Mouse (Mus musculus) limb, embryonic 14.5 days (tissue): ENCODE measurements around the gene Disp2. TPM values are rescaled to one million over a fixed set of nuclear protein-coding genes. Genes with fewer than 3 reads are reported as not detected.

ENCODE experiments used
- ATAC-seq: fragments of 200-750 bp; cut with Nextera tagmentation; 2 replicates; pipeline ENCODE4 v1.8.0; 2017; ENCODE audit warnings: low read depth, moderate number of reproducible peaks, moderate TSS enrichment; ENCODE audit not compliant: low FRiP score
- DNase-seq: peaks from one replicate; pipeline ENCODE4 v3.0.0-alpha.2; 2015; ENCODE audit warnings: low spot score
- H3K27ac ChIP-seq: fragments of 300-500 bp; sonication (generic); replicated peaks from 2 replicates; pipeline ENCODE4 v1.5.1; 2014; ENCODE audit warnings: low read depth, mild to moderate bottlenecking, low read length, moderate library complexity, mixed read lengths
- H3K27me3 ChIP-seq: fragments of 300-500 bp; sonication (generic); 2 replicates; pipeline ENCODE4 v1.6.1; 2014; ENCODE audit warnings: low read length, mixed read lengths; ENCODE audit not compliant: control insufficient read depth, insufficient read depth
- H3K36me3 ChIP-seq: fragments of 300-500 bp; sonication (generic); 2 replicates; pipeline ENCODE4 v1.6.1; 2014; ENCODE audit warnings: mild to moderate bottlenecking, low read length, moderate library complexity, mixed read lengths; ENCODE audit not compliant: control insufficient read depth, insufficient read depth
- H3K4me1 ChIP-seq: fragments of 300-500 bp; sonication (generic); 2 replicates; pipeline ENCODE4 v1.6.1; 2014; ENCODE audit warnings: antibody characterized with exemption, low read length, mixed read lengths; ENCODE audit not compliant: control insufficient read depth, insufficient read depth
- H3K4me2 ChIP-seq: fragments of 300-500 bp; sonication (generic); replicated peaks from 2 replicates; pipeline ENCODE4 v1.6.1; 2014; ENCODE audit warnings: low read depth, mild to moderate bottlenecking, low read length, moderate library complexity; ENCODE audit not compliant: severe bottlenecking
- H3K4me3 ChIP-seq: fragments of 300-500 bp; sonication (generic); replicated peaks from 2 replicates; pipeline ENCODE4 v1.5.1; 2014; ENCODE audit warnings: low read length
- H3K9ac ChIP-seq: fragments of 300-500 bp; sonication (generic); 2 replicates; pipeline ENCODE4 v1.6.1; 2014; ENCODE audit warnings: mild to moderate bottlenecking, low read depth, low read length, moderate library complexity; ENCODE audit not compliant: severe bottlenecking
- H3K9me3 ChIP-seq: fragments of 300-500 bp; sonication (generic); 2 replicates; pipeline ENCODE4 v1.6.1; 2016; ENCODE audit warnings: low read length; ENCODE audit not compliant: control insufficient read depth
- POLR2A ChIP-seq: fragments of 200-500 bp; IDR thresholded peaks from 2 replicates; pipeline ENCODE4 v1.8.0; 2012; ENCODE audit warnings: inconsistent platforms, mild to moderate bottlenecking, moderate library complexity, borderline replicate concordance; ENCODE audit not compliant: insufficient read depth, insufficient read length; ENCODE audit errors: extremely low read depth
- WGBS: fragments of 180-500 bp; shearing (Covaris S2); extraction: QIAGEN DNeasy Blood & Tissue Kit; methylation state at CpG from one replicate; pipeline ENCODE4 v1.1.7; 2014; 5-methylcytosine and 5-hydroxymethylcytosine counted together
- polyA plus RNA-seq, 2 experiments: library from polyadenylated mRNA; depleted of rRNA in 1 of 2; stranded (reverse) in 1 of 2; unstranded in 1 of 2; fragments of >200 nt; fragmentation: Nextera tagmentation in 1 of 2; extraction: Ambion mirVana in 1 of 2; gene quantifications; 2 replicates each; pipeline versions ENCODE4 v1.2.1 to v1.2.3; 2012 to 2014

The Disp2 gene
- polyA plus RNA-seq, 2 experiments, result 0.03 to 0.16 TPM

DNA sequence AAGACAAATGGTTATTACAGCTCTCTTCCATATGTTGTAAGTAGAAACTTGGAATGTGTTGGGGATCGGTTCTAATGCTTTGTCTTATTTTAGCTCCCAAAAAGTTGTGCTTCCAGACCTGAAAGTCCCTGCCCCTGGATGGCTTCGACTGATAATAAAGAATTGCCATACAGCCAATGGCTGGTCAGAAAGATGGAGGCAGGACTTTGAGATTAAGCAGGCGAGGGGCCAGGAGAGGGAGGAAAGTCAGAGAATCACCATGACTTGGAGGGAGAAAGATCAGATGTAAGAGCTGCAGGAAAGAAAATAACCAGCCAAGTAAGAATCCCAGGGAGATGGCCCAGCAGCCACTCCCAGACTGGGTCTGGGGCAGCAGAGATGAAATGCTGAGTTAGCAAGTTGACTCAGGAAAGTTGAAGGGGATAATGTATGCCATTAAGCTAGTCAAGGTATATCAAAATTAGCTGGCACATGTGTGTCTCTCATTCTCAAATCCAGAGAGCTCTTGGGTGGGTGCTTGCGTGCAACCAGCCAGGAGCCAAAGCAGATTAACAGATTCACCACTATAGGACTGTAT, 23.1 kb downstream of the Disp2 start:
- Histone ChIP-seq H3K4me1 (no peaks in the 10 kb centered on the region), H3K36me3 (no peaks in the 10 kb centered on the region), H3K9ac (no peak overlapping the region), H3K4me3 (no peak overlapping the region), H3K9me3 (no peaks in the 10 kb centered on the region), H3K27ac (no peak overlapping the region), H3K27me3 (no peaks in the 10 kb centered on the region), H3K4me2 (no peak overlapping the region)
- no peak for TF ChIP-seq POLR2A
- DNase-seq (no peak), ATAC-seq (no peak)
- WGBS, result 64% methylated on average over 4 of the region's 4 CpGs

DNA sequence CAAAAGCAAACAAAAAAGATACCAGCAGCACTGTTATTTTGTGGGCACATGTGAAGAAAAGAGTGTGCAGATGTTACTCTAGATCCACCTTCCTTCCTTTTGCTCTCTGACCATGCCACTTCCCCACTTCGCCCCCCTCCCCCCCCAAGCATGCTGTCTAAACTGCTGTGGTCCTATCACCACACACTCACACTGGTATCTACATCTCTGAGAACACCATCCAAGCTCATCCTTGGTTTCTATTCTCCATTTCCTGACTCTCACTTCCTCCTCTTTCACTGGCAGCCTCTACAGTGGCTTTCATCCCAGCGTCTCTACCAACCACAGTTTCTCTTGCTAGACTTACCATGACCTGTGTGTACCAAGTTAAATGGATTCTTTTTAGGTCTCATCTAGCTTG, 25.0 kb downstream of the Disp2 start:
- H3K27me3 ChIP-seq, result no peaks in the 10 kb centered on the region
- whole genome bisulfite sequencing, result 76% methylated on average over 2 of the region's 2 CpGs
- no peak overlapping the region for H3K4me2 ChIP-seq
- H3K4me3 ChIP-seq, result no peak overlapping the region
- TF ChIP-seq POLR2A, result no peak
- ATAC-seq, result no peak
- DNase-seq, result no peak
- no peaks in the 10 kb centered on the region for H3K4me1 ChIP-seq
- H3K9ac ChIP-seq, result no peak overlapping the region
- H3K27ac ChIP-seq, result no peak overlapping the region
- no peaks in the 10 kb centered on the region for H3K9me3 ChIP-seq
- no peaks in the 10 kb centered on the region for H3K36me3 ChIP-seq

DNA sequence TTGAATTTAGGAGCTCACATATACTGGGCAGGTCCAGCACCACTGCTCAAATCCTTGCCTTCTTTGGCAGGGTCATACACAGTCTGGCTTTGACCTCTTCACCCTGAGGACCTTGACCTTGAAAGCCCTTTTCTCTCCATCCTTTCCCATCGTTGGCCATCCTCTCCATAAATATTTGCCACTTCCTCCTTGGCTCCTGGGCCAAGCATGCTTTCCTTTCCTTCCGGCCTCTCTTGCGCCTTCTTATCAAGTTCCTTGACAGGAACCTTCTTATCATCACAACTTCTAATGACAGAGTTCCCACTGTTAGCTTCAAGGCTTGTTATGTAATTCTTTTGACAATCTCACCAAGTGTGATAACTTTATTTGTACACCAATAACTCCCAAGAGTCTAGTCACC, 25.6 kb downstream of the Disp2 start:
- no peaks in the 10 kb centered on the region for H3K36me3 ChIP-seq
- WGBS, result 60% methylated on average over 3 of the region's 3 CpGs
- no peak for DNase-seq
- no peak for ATAC-seq
- no peak overlapping the region for H3K27ac ChIP-seq
- H3K4me2 ChIP-seq, result no peak overlapping the region
- H3K27me3 ChIP-seq, result no peaks in the 10 kb centered on the region
- no peak overlapping the region for H3K9ac ChIP-seq
- no peaks in the 10 kb centered on the region for H3K4me1 ChIP-seq
- H3K4me3 ChIP-seq, result no peak overlapping the region
- no peak for TF ChIP-seq POLR2A
- H3K9me3 ChIP-seq, result no peaks in the 10 kb centered on the region

DNA sequence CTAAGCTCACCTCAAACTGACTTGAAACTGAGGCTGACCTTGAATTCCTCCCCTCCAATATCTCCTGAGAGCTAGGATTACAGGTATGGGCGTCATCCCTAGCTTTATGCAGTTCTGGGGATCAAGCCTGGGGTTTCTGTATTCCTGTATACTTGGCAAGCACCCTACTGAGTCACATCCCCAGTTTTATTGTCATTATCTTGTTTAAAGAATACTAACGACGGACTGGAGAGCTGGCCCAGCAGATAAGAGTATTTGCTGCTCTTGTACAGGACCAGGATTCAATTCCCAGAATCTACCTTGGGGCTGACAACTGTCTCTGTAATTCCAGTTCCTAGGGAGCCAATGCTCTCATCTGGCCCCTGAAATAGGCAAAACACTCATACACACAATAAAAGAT, 26.2 kb downstream of the Disp2 start:
- DNase-seq (no peak), ATAC-seq (no peak)
- no peaks in the 10 kb centered on the region for H3K9me3 ChIP-seq
- no peaks in the 10 kb centered on the region for H3K36me3 ChIP-seq
- no peak overlapping the region for H3K4me3 ChIP-seq
- H3K4me1 ChIP-seq, result no peaks in the 10 kb centered on the region
- H3K4me2 ChIP-seq, result no peak overlapping the region
- no peaks in the 10 kb centered on the region for H3K27me3 ChIP-seq
- H3K27ac ChIP-seq, result no peak overlapping the region
- WGBS, result 30% methylated on average over 3 of the region's 3 CpGs
- no peak overlapping the region for H3K9ac ChIP-seq
- TF ChIP-seq POLR2A, result no peak

DNA sequence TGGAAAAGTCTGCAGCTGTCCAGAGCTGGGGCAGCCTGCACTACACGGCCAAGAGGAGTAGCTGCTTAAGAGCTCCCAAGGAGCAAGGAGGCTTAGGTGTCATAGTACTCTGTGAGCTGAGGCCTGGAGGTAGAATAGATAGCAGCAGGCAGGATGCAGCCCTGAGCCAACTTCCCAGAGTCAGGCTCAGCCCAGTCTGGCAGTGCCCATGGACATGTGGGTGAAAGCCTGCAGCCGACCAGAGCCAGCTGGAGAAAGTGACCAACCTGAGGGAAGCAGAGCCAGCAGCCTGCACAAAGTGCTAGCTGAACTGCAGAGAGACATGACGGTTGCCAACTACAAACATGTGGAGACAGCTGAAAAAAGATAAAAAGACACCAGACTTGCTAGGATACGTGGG, 27.3 kb downstream of the Disp2 start:
- no peak overlapping the region for H3K4me3 ChIP-seq
- H3K27me3 ChIP-seq, result no peaks in the 10 kb centered on the region
- no peaks in the 10 kb centered on the region for H3K4me1 ChIP-seq
- no peak overlapping the region for H3K27ac ChIP-seq
- ATAC-seq, result no peak
- no peak overlapping the region for H3K9ac ChIP-seq
- no peak overlapping the region for H3K4me2 ChIP-seq
- WGBS, result 59% methylated on average over 4 of the region's 4 CpGs
- no peaks in the 10 kb centered on the region for H3K9me3 ChIP-seq
- DNase-seq, result no peak
- no peaks in the 10 kb centered on the region for H3K36me3 ChIP-seq
- no peak for TF ChIP-seq POLR2A

DNA sequence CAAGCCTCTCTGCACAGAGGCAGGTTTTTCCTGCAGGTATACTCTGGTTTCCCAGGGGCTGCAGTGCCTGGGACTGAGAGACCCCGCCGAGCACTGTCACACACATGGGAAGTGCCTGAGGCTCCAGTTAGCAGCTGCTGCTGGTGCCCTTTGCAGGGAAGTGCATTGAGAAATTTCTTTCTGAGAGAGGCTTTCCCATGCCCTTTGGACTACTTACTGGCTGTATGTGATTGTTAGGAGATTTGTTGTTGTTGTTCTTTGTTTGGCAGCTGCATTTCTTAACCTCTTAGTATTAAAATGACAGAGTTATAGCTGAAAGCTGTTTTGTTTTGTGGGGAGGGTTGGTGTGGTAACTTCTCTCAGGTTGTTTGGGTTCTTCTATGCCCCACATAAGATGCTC, 31.3 kb downstream of the Disp2 start:
- Histone ChIP-seq H3K4me1 (peaks cover 10% of the 10 kb centered on the region; the same call in 1 of the 2 replicates), H3K36me3 (no peaks in the 10 kb centered on the region), H3K27ac (no peak overlapping the region), H3K27me3 (no peaks in the 10 kb centered on the region), H3K4me3 (no peak overlapping the region), H3K9ac (no peak overlapping the region), H3K4me2 (no peak overlapping the region), H3K9me3 (no peaks in the 10 kb centered on the region)
- no peak for DNase-seq
- 9% methylated on average over 2 of the region's 2 CpGs for WGBS
- TF ChIP-seq POLR2A, result no peak
- ATAC-seq, result no peak
